Mouse (Mus musculus) embryonic facial prominence, embryonic 13.5 days (tissue): ENCODE data around the gene Msantd2. TPM values are rescaled to one million over a fixed set of nuclear protein-coding genes. Genes with fewer than 3 reads are reported as not detected.

Source experiments
- ATAC-seq: fragments of 200-750 bp; cut with Nextera tagmentation; 2 replicates; pipeline ENCODE4 v1.8.0; 2017; ENCODE audit warnings: low read depth; ENCODE audit not compliant: insufficient number of reproducible peaks, insufficient read depth, low FRiP score, low TSS enrichment
- H3K27ac ChIP-seq: fragments of 300-500 bp; sonication (generic); 2 replicates; pipeline ENCODE4 v1.5.1; 2015; ENCODE audit warnings: moderate library complexity, mild to moderate bottlenecking, inconsistent platforms
- H3K27me3 ChIP-seq: fragments of 300-500 bp; sonication (generic); 2 replicates; pipeline ENCODE4 v1.6.1; 2015; ENCODE audit warnings: mild to moderate bottlenecking, inconsistent platforms
- H3K36me3 ChIP-seq: fragments of 300-500 bp; sonication (generic); 2 replicates; pipeline ENCODE4 v1.6.1; 2015; ENCODE audit warnings: mild to moderate bottlenecking, inconsistent platforms
- H3K4me1 ChIP-seq: fragments of 300-500 bp; sonication (generic); 2 replicates; pipeline ENCODE4 v1.6.1; 2015; ENCODE audit warnings: inconsistent platforms
- H3K4me2 ChIP-seq: fragments of 300-500 bp; sonication (generic); 2 replicates; pipeline ENCODE4 v1.6.1; 2015; ENCODE audit warnings: moderate library complexity, mild to moderate bottlenecking, inconsistent platforms
- H3K4me3 ChIP-seq: fragments of 300-500 bp; sonication (generic); 2 replicates; pipeline ENCODE4 v1.5.1; 2015; ENCODE audit warnings: mild to moderate bottlenecking, inconsistent platforms
- H3K9ac ChIP-seq: fragments of 300-500 bp; sonication (generic); 2 replicates; pipeline ENCODE4 v1.6.1; 2015; ENCODE audit warnings: mild to moderate bottlenecking, inconsistent platforms
- H3K9me3 ChIP-seq: fragments of 300-500 bp; sonication (generic); 2 replicates; pipeline ENCODE4 v1.6.1; 2016; ENCODE audit warnings: inconsistent platforms
- WGBS: fragments of 180-500 bp; shearing (Covaris S2); methylation state at CpG from one replicate; pipeline ENCODE4 v1.1.7; 2015; ENCODE audit warnings: mixed read lengths; 5-methylcytosine and 5-hydroxymethylcytosine counted together
- polyA plus RNA-seq: library from polyadenylated mRNA; unstranded; fragments of >200 nt; fragmentation: Nextera tagmentation; extraction: Ambion mirVana; gene quantifications from 2 replicates; pipeline ENCODE4 v1.2.1, GENCODE M21; 2015

Msantd2 gene
- polyA plus RNA-seq, 1 experiment from 2014 or later = 31.1 TPM

- Histone ChIP-seq H3K27ac (no peak overlapping the region), H3K9ac (peak overlapping the region; percentile 54), H3K27me3 (peaks cover 46% of the 10 kb centered on the region), H3K4me1 (peaks cover 17% of the 10 kb centered on the region), H3K9me3 (no peaks in the 10 kb centered on the region), H3K36me3 (no peaks in the 10 kb centered on the region), H3K4me3 (peak overlapping the region; percentile 38), H3K4me2 (peak overlapping the region; percentile 69)
- ATAC-seq = 0 out of 2 replicates have a peak, but pooled peaks have one; percentile 26
- under 1% methylated on average over 29 of the region's 29 CpGs for WGBS
Observed at GRCm38 (mm10) chr9:37544447-37545165, 55.5 kb downstream of the Msantd2 start.

DNA sequence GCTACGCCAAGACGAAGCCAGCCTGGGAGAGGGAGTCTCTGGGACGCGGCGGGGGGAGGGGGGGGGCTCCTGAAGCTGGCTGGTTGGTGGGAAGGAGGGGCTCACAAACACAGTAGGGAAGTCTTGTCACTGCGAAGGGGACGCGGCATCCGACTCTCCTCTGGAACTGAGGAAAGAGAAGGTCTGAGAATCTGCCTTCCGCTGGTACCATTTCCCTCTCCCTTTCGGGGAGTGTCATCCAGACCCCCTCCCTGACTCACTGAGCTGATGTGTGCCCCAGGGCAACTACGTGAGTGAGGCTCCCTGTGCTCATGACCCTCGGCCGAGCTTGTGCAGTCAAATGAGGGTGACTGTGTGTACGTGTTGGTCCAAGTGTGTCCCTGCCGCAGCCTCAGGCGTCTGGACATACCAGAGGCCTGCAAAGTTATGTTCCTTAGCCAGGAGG, 56.1 kb downstream of the Msantd2 start:
- H3K27me3 ChIP-seq = peaks cover 52% of the 10 kb centered on the region
- ATAC-seq = no peak

DNA sequence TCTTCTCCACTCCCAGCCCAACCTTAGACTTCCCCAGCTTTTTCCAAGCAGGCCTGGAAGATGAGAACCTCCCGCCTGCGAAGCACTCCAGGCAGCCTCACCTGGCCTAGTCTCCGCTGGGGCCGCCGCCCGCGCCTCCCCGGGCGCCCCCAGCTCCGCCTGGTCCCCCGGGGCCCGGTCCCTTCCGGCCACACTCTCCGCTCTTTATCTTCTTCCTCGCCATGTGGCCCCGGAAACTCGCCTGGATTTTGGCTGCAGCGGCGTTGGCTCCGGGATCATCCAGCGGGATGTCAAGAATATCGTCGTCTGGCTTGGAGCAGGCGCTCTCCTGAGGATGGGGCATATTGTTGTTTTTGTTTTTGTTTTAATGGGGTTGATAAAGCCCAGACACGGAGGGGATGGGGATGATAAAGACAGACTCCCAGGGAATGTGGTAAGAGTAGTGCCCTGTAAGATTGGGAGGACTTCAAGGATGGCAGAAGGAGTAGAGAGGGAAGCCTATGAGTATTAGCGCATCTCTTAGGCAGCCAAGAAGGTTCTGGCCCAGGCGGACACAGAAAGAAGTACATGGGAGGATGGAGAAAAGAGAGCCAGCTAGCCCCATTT, 56.8 kb downstream of the Msantd2 start:
- H3K27ac ChIP-seq = no peak overlapping the region
- peaks cover 60% of the 10 kb centered on the region for H3K27me3 ChIP-seq
- peak overlapping the region; percentile 69 for H3K4me2 ChIP-seq
- ATAC-seq = no peak
- no peak overlapping the region for H3K9ac ChIP-seq
- no peaks in the 10 kb centered on the region for H3K36me3 ChIP-seq
- peaks cover 17% of the 10 kb centered on the region for H3K4me1 ChIP-seq
- WGBS = 16% methylated on average over 27 of the region's 27 CpGs
- H3K4me3 ChIP-seq = peak overlapping the region; percentile 6; the same call in 1 of the 2 replicates
- H3K9me3 ChIP-seq = no peaks in the 10 kb centered on the region

More for the DNA sequence above, 56.1 kb downstream of the Msantd2 start:
- no peak overlapping the region for H3K9ac ChIP-seq
- H3K27ac ChIP-seq = no peak overlapping the region
- no peaks in the 10 kb centered on the region for H3K36me3 ChIP-seq
- H3K9me3 ChIP-seq = no peaks in the 10 kb centered on the region
- H3K4me3 ChIP-seq = peak overlapping the region; percentile 38
- peak overlapping the region; percentile 69 for H3K4me2 ChIP-seq
- 7% methylated on average over 15 of the region's 17 CpGs for WGBS
- peaks cover 17% of the 10 kb centered on the region for H3K4me1 ChIP-seq

DNA sequence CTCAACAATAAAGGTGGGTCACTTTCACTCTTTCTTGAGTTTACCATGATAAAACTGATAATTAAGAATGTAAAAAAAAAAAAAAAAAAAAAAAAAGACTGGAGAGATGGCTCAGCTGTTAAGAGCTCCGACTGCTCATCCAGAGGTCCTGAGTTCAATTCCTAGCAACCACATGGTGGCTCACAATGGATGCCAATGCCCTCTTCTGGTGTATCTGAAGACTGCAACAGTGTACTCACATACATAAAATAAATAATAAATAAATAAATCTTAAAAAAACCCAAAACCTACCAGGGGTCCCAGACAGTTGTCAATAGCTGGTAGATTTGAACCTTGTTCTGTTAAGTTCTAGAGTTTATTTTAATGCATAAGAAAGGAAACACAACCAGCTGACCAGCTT, 57.8 kb downstream of the Msantd2 start:
- Histone ChIP-seq H3K27me3 (peaks cover 69% of the 10 kb centered on the region), H3K4me1 (peaks cover 23% of the 10 kb centered on the region)

DNA sequence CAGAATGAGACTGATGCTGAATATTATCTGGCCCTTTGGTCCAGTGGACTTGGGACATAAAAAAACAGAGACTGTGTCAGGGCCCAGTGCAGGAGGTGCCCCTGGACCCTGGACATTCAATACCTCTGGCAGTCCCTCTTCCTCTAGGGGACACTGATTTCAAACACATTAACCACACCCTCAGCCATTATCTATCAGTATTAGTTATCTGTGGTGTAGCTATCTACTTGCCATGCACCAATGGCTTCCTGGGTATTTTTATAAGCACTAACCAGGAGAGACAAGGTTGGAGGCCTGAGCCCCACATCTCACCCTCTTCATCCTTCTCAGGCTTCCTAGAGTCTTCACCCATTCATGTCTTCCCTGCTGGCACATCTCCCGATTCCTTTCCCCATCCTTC, 61.3 kb downstream of the Msantd2 start:
- H3K4me3 ChIP-seq = no peak overlapping the region
- no peak overlapping the region for H3K27ac ChIP-seq
- peaks cover 83% of the 10 kb centered on the region for H3K27me3 ChIP-seq
- peaks cover 35% of the 10 kb centered on the region for H3K4me1 ChIP-seq
- H3K36me3 ChIP-seq = no peaks in the 10 kb centered on the region
- no peak for ATAC-seq
- 74% methylated on average over 1 of the region's 1 CpGs for WGBS
- H3K9me3 ChIP-seq = no peaks in the 10 kb centered on the region
- no peak overlapping the region for H3K9ac ChIP-seq
- no peak overlapping the region for H3K4me2 ChIP-seq

More for the DNA sequence above, 57.8 kb downstream of the Msantd2 start:
- no peak for ATAC-seq
- WGBS = 100% methylated on average over 1 of the region's 1 CpGs
- no peak overlapping the region for H3K27ac ChIP-seq
- no peaks in the 10 kb centered on the region for H3K9me3 ChIP-seq
- no peak overlapping the region for H3K9ac ChIP-seq
- H3K4me3 ChIP-seq = no peak overlapping the region
- H3K4me2 ChIP-seq = no peak overlapping the region
- no peaks in the 10 kb centered on the region for H3K36me3 ChIP-seq

DNA sequence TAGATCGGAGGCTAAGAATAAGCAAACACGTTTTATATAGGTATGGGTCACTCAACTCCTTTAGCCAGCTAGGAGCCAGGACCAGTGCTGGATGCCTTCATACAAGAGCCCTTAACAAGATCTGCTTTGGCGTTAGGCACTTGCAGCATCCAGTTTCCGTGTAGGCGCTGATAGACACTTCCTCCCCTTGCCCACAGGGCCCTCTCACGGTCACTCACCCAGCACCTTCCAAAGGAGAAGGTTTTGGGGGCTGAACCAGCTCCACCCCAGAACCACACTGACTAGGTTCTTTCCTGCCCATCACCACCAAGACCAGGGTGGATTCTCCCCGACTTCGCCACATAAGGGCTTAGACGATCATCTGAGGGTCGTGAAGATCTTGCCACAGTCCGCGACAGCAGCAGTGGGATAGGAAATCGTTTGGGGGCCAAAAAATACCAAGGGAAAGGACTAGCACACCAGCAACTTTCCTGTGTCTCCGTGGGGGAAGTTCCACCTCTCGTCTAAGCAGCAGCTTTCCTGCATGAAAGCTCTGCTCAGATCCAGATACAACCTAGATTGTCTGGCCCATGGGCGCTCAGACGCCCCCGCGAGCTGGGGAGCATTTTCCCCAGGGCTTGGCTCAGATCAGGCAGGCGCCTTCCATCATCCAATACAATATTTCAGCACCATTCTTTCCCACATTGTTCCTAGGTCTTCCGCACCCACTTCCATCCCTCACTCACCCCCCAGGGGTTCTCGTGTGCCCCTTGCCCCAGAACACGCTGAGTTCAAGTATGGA, 62.8 kb downstream of the Msantd2 start:
- Histone ChIP-seq H3K4me2 (peak overlapping the region; percentile 89), H3K9me3 (no peaks in the 10 kb centered on the region), H3K27me3 (peaks cover 71% of the 10 kb centered on the region), H3K36me3 (no peaks in the 10 kb centered on the region), H3K4me1 (peaks cover 42% of the 10 kb centered on the region), H3K27ac (no peak overlapping the region), H3K9ac (peak overlapping the region; percentile 62), H3K4me3 (peak overlapping the region; percentile 50)
- ATAC-seq = no peak; the same call in 1 of the 2 replicates
- 4% methylated on average over 23 of the region's 23 CpGs for WGBS

- H3K4me1 ChIP-seq = peaks cover 42% of the 10 kb centered on the region
- peak within 1 kb of the TSS; percentile 50 for H3K4me3 ChIP-seq
- no peaks in the 10 kb centered on the region for H3K9me3 ChIP-seq
- H3K27me3 ChIP-seq = peaks cover 64% of the 10 kb centered on the region
- peak within 1 kb of the TSS; percentile 89 for H3K4me2 ChIP-seq
- WGBS = 6% methylated on average over 31 of the region's 31 CpGs
- ATAC-seq = peak; percentile 93
- H3K27ac ChIP-seq = no peak within 1 kb of the TSS
- peak within 1 kb of the TSS; percentile 62 for H3K9ac ChIP-seq
- H3K36me3 ChIP-seq = no peaks in the 10 kb centered on the region
Observed at GRCm38 (mm10) chr9:37552536-37553293, 63.6 kb downstream of the Msantd2 start, which contains the start of gene Nrgn. Nrgn (minus strand) TSS chr9:37552904.

DNA sequence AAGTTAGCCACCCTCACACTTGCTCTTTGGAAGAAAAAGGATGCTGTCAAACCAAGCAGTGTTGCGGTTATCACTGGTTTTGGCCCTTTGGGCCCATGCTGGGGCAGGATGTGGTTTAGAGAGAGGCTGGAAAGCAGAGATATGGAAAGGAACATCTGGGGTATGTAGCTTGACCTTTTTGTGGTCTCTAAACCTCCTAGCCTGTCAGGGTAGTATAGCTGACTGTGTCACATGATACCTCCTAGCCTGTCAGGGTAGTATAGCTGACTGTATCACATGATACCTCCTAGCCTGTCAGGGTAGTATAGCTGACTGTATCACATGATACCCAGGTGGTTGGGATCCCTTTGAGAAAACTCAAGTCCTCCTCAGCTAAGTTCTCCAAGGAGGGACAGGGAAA, 65.2 kb downstream of the Msantd2 start:
- peaks cover 49% of the 10 kb centered on the region for H3K27me3 ChIP-seq
- ATAC-seq = no peak
- H3K4me2 ChIP-seq = no peak overlapping the region

GRCm38 (mm10) chr9:37554838-37555748, 66.0 kb downstream of the Msantd2 start, which contains the start of gene Siae:
Siae (plus strand) TSS chr9:37555698.
- WGBS = 17% methylated on average over 7 of the region's 7 CpGs
- Histone ChIP-seq H3K9ac (0 out of 2 replicates have a peak within 1 kb of the TSS, but pooled peaks have one; percentile 4), H3K9me3 (no peaks in the 10 kb centered on the region), H3K4me2 (peak within 1 kb of the TSS; percentile 18; the same call in 1 of the 2 replicates), H3K27me3 (peaks cover 41% of the 10 kb centered on the region), H3K27ac (peak within 1 kb of the TSS; percentile 56), H3K36me3 (no peaks in the 10 kb centered on the region), H3K4me1 (peaks cover 42% of the 10 kb centered on the region), H3K4me3 (no peak within 1 kb of the TSS)
- no peak for ATAC-seq

More for the DNA sequence above, 65.2 kb downstream of the Msantd2 start:
- Histone ChIP-seq H3K27ac (no peak overlapping the region), H3K4me1 (peaks cover 42% of the 10 kb centered on the region), H3K36me3 (no peaks in the 10 kb centered on the region), H3K9ac (no peak overlapping the region), H3K9me3 (no peaks in the 10 kb centered on the region), H3K4me3 (no peak overlapping the region)
- 77% methylated on average over 1 of the region's 1 CpGs for WGBS

DNA sequence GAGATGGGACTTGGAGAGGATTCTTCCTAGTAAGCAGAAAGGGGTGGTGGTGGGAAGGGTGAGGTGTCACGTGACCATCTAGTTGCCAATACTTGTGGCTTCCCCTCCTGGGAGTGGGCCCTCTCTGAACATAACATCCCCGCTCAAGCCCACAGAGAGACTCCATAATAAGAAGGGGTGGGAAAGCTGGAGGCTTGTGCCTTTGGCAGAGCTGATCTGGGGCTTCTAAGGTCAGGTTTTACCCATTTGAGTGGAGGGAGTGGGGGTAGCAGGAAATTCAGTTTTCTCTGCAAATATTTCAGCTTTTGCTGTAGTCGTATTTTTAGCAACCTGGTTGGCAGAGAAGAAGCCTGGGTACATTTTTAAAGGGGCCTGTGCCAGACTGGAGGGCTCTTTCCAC, 67.2 kb downstream of the Msantd2 start:
- Histone ChIP-seq H3K4me2 (no peak overlapping the region), H3K27ac (0 out of 2 replicates have a peak overlapping the region, but pooled peaks have one; percentile 19), H3K4me1 (peaks cover 41% of the 10 kb centered on the region), H3K9ac (no peak overlapping the region), H3K4me3 (no peak overlapping the region), H3K9me3 (no peaks in the 10 kb centered on the region), H3K36me3 (no peaks in the 10 kb centered on the region), H3K27me3 (peaks cover 28% of the 10 kb centered on the region)
- WGBS = 59% methylated on average over 3 of the region's 3 CpGs
- ATAC-seq = no peak
